Mouse (Mus musculus) myocyte (in vitro differentiated cells): ENCODE data around the gene Hsd17b2.

Experiments
- E2F4 ChIP-seq: IDR thresholded peaks from one replicate; pipeline ENCODE4 v1.6.1; 2011; ENCODE audit warnings: mild to moderate bottlenecking, control low read depth, moderate library complexity; ENCODE audit not compliant: insufficient read depth
- POLR2A ChIP-seq: IDR thresholded peaks from one replicate; pipeline ENCODE4 v1.6.1; 2011; ENCODE audit warnings: low read depth, mild to moderate bottlenecking, control low read depth, moderate library complexity; ENCODE audit not compliant: insufficient read length
- POLR2AphosphoS2 ChIP-seq: IDR thresholded peaks from one replicate; pipeline ENCODE4 v1.6.1; 2011; ENCODE audit warnings: low read depth, control low read depth; ENCODE audit not compliant: insufficient read length

DNA sequence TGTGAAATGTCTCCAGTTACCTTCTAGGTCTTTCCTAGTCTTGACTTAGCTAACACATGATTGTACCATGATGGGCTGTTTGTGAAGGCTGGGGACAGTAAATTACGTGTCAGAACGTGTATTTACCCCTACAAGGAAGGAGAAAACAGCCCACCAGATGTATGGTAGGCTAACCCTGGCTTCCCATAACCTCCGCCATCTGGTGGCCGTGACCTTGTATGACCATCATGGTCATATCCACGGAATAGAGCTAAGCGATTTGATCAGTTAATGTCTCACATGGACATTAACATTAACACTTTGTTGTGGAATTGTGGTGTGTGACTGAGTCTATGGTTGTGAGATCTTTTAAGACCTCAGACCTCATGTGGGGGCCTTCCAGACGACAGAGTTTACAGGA, 42.7 kb upstream of the Hsd17b2 start:
- TF ChIP-seq POLR2AphosphoS2 (no peak), E2F4 (no peak), POLR2A (no peak)
